Mouse (Mus musculus): ENCODE results near the gene Usp7. TPM values are rescaled to one million over a fixed set of nuclear protein-coding genes. Genes with fewer than 3 reads are reported as not detected.

Gene Usp7
- polyA plus RNA-seq, 1 experiment from 2014 or later: 34.2 TPM

DNA sequence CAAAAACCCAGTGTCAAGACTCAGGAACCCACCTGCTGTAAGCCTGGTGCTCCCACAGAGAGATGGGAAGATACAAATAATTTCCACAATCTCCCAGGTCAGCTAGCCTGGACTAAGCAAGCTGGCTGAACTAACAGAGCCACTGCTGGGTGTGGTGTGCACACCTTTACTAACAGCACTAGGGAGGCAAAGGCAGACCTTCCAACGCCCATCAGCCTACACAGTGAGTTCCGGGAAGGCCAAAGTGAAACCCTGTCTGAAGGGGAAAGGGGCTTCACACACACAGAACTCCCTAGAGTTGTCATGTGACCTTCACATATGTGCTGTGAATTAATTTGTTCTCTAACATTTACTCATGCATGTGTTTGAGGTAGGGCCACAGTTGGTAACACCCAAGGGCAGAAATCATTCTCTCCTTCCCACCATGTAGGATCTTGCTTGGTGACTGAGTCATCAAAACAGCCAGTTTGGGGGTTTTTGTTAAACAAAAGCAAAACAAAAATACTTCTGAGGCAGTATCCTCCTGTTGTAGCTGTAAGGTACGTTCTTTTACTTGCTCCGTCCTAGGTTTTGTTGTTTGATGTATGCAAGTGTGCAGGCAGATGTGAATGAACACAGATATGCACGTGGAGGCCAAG, 63.9 kb downstream of the Usp7 start:
- WGBS: 82% methylated on average over 5 of the region's 5 CpGs
- H3K4me2 ChIP-seq: no peak overlapping the region
- H3K9me3 ChIP-seq: no peaks in the 10 kb centered on the region
- peaks cover 28% of the 10 kb centered on the region for H3K4me1 ChIP-seq
- no peak for ATAC-seq (replicated peaks)
- no peaks in the 10 kb centered on the region for H3K36me3 ChIP-seq (replicated peaks)
- H3K27me3 ChIP-seq (replicated peaks): no peaks in the 10 kb centered on the region
- no peak overlapping the region for H3K9ac ChIP-seq
- H3K27ac ChIP-seq: no peak overlapping the region
- H3K4me3 ChIP-seq: no peak overlapping the region

- peaks cover 25% of the 10 kb centered on the region for H3K4me1 ChIP-seq
- 93% methylated on average over 2 of the region's 2 CpGs for WGBS
- no peaks in the 10 kb centered on the region for H3K27me3 ChIP-seq (replicated peaks)
- H3K9ac ChIP-seq: no peak overlapping the region
- no peaks in the 10 kb centered on the region for H3K36me3 ChIP-seq (replicated peaks)
- no peak overlapping the region for H3K27ac ChIP-seq
- ATAC-seq (replicated peaks): no peak
- H3K9me3 ChIP-seq: no peaks in the 10 kb centered on the region
- no peak overlapping the region for H3K4me3 ChIP-seq
- H3K4me2 ChIP-seq: no peak overlapping the region
Measured at GRCm38 (mm10) chr16:8725807-8726206, 66.3 kb downstream of the Usp7 start.

- WGBS: 84% methylated on average over 3 of the region's 3 CpGs
- no peak overlapping the region for H3K4me3 ChIP-seq
- H3K9me3 ChIP-seq: no peaks in the 10 kb centered on the region
- H3K27me3 ChIP-seq (replicated peaks): no peaks in the 10 kb centered on the region
- no peak overlapping the region for H3K4me2 ChIP-seq
- H3K36me3 ChIP-seq (replicated peaks): no peaks in the 10 kb centered on the region
- ATAC-seq (replicated peaks): no peak
- no peak overlapping the region for H3K9ac ChIP-seq
- H3K4me1 ChIP-seq: peaks cover 23% of the 10 kb centered on the region
- H3K27ac ChIP-seq: no peak overlapping the region
Measured at GRCm38 (mm10) chr16:8724031-8724430, 68.1 kb downstream of the Usp7 start.

DNA sequence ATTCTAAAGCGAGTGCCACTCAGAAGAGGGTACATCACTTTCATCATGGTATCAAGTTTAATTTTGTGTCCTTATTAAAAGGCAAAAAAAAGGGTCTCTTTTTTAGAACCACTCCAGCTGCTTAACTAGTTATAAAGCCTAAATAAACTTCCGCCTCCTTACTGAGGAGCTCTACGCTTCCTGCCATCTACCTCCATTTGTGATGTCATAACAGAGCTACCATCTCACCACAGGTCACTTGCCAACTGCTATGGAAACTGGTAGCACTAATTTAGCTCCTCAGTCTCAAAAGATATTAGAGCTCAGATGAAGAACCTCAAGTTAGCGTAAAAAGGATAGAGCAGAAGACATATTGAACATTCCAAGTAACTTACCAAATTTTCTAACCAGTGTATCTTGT, 71.7 kb downstream of the Usp7 start:
- Histone ChIP-seq H3K9me3 (no peaks in the 10 kb centered on the region), H3K4me2 (no peak overlapping the region)

GRCm38 (mm10) chr16:8717744-8718143, 74.4 kb downstream of the Usp7 start:
- H3K36me3 ChIP-seq (replicated peaks): no peaks in the 10 kb centered on the region; the same call in 1 of the 2 replicates
- peaks cover 10% of the 10 kb centered on the region; the same call in 1 of the 2 replicates for H3K4me1 ChIP-seq
- no peak overlapping the region for H3K4me3 ChIP-seq
- no peak for ATAC-seq (replicated peaks)
- no peaks in the 10 kb centered on the region for H3K9me3 ChIP-seq
- no peaks in the 10 kb centered on the region for H3K27me3 ChIP-seq (replicated peaks)
- no peak overlapping the region for H3K9ac ChIP-seq
- H3K27ac ChIP-seq: no peak overlapping the region
- no peak overlapping the region for H3K4me2 ChIP-seq
- WGBS: 94% methylated on average over 10 of the region's 10 CpGs

More for the DNA sequence above, 71.7 kb downstream of the Usp7 start:
- no peak for ATAC-seq (replicated peaks)
- Histone ChIP-seq H3K27me3 (replicated peaks) (no peaks in the 10 kb centered on the region), H3K27ac (no peak overlapping the region), H3K36me3 (replicated peaks) (no peaks in the 10 kb centered on the region; the same call in 1 of the 2 replicates), H3K4me1 (peaks cover 13% of the 10 kb centered on the region; the same call in 1 of the 2 replicates), H3K9ac (no peak overlapping the region), H3K4me3 (no peak overlapping the region)
- 96% methylated on average over 4 of the region's 4 CpGs for WGBS

DNA sequence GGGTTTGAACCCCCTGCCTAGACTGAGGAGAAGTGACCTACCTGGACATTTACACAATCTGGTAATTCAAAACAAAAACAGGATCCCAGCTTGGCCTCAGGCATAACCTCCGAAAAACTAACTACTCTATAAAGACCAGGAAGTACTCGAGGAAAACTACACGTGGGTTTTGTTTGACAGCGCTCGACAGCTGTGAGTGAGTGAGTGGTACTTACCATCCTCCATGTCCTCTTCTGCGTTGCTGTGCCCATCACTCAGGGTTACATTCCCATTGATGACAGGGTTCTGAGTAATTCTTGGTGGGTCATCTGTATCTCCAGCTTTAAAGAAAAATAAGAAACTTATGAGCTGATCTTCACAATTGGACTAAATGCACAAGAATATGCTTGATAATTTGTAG, 75.8 kb downstream of the Usp7 start:
- no peaks in the 10 kb centered on the region for H3K27me3 ChIP-seq (replicated peaks)
- H3K27ac ChIP-seq: no peak overlapping the region
- H3K36me3 ChIP-seq (replicated peaks): no peaks in the 10 kb centered on the region; the same call in 1 of the 2 replicates
- 80% methylated on average over 6 of the region's 6 CpGs for WGBS
- no peak overlapping the region for H3K4me2 ChIP-seq
- ATAC-seq (replicated peaks): no peak
- H3K9me3 ChIP-seq: no peaks in the 10 kb centered on the region
- no peak overlapping the region for H3K4me3 ChIP-seq
- H3K9ac ChIP-seq: no peak overlapping the region
- peaks cover 10% of the 10 kb centered on the region; the same call in 1 of the 2 replicates for H3K4me1 ChIP-seq

DNA sequence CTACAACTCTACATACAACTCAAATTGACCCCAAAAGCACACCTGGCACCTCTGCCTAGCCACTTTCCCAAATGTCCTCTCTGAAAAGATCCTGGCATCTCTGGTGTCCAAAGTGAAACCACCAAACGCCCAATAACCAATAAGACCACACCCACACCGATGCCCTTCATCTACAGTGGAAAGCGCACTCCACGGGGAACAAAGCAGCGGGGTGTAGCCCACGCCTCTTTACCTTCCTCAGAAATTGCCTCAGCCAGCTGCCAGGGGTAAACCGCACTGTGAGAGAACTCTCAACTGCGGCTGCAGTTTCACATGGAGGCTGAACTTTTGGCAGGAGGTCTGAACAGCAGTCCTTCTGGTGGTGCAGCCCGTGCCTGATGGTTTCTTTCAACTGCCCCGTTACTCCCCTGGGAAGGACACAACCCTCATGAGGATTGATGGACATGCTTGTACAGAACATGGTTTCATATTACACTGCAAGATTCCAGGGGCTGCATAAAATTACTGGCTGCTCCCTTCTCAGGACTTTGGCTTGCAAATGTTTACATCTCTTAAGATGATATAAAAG, 76.5 kb downstream of the Usp7 start:
- Histone ChIP-seq H3K4me2 (no peak overlapping the region), H3K4me3 (no peak overlapping the region), H3K27ac (no peak overlapping the region), H3K27me3 (replicated peaks) (no peaks in the 10 kb centered on the region), H3K4me1 (peaks cover 10% of the 10 kb centered on the region; the same call in 1 of the 2 replicates), H3K36me3 (replicated peaks) (no peaks in the 10 kb centered on the region; the same call in 1 of the 2 replicates), H3K9ac (no peak overlapping the region), H3K9me3 (no peaks in the 10 kb centered on the region)
- no peak for ATAC-seq (replicated peaks)
- WGBS: 83% methylated on average over 10 of the region's 10 CpGs

DNA sequence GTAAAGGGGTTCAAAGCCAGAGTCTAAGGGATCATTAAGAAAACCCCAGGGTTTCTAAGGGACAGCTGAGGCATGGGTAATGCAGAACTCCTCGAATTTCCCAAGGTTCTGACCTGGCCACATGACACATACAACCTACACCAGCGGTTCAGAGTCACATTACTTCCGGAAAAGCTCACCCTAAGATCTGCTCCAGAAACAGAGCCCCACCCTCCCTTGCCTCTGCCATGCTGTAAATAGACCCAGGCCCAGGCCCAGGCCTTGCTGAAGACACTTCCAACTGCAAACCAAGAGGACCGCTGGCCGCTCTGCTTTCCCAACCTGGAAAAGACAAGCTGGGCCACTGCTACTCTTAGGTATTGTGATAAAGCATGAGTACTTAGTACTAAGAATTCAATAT, 77.3 kb downstream of the Usp7 start:
- Histone ChIP-seq H3K4me3 (no peak overlapping the region), H3K36me3 (replicated peaks) (peaks cover 6% of the 10 kb centered on the region; the same call in 1 of the 2 replicates), H3K4me2 (no peak overlapping the region), H3K9me3 (no peaks in the 10 kb centered on the region), H3K4me1 (peaks cover 10% of the 10 kb centered on the region; the same call in 1 of the 2 replicates), H3K27ac (no peak overlapping the region), H3K27me3 (replicated peaks) (no peaks in the 10 kb centered on the region), H3K9ac (no peak overlapping the region)
- WGBS: 84% methylated on average over 5 of the region's 5 CpGs
- no peak for ATAC-seq (replicated peaks)

GRCm38 (mm10) chr16:8711998-8712397, 80.1 kb downstream of the Usp7 start:
- Histone ChIP-seq H3K4me3 (no peak overlapping the region), H3K4me1 (no peaks in the 10 kb centered on the region), H3K27me3 (replicated peaks) (no peaks in the 10 kb centered on the region), H3K27ac (no peak overlapping the region), H3K9me3 (no peaks in the 10 kb centered on the region), H3K4me2 (no peak overlapping the region), H3K36me3 (replicated peaks) (peaks cover 19% of the 10 kb centered on the region), H3K9ac (no peak overlapping the region)
- 68% methylated on average over 9 of the region's 9 CpGs for WGBS
- no peak for ATAC-seq (replicated peaks)

DNA sequence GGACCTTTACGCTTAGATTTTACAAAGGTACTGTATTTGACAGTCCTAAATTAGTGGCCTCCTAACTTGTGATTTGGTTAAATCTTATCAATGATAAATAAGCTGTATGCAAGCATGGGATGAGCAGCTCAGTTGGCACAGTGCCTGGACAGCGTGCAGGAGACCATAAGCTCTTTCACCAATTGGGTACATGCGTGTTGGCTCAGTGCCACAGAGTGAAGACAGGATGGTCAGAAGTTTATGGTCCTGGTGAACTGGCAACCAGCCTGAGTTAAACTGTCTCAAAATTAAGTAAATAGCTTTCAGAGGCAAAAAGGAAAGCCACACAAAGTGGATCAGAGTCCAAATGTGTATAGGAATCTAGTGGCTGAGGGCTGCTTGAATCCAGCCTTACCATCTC, 91.5 kb downstream of the Usp7 start:
- Histone ChIP-seq H3K9ac (no peak overlapping the region), H3K4me2 (no peak overlapping the region), H3K9me3 (no peaks in the 10 kb centered on the region), H3K4me1 (no peaks in the 10 kb centered on the region), H3K4me3 (no peak overlapping the region), H3K27ac (no peak overlapping the region), H3K36me3 (replicated peaks) (peaks cover 79% of the 10 kb centered on the region), H3K27me3 (replicated peaks) (no peaks in the 10 kb centered on the region)
- WGBS: 88% methylated on average over 3 of the region's 3 CpGs
- ATAC-seq (replicated peaks): no peak

DNA sequence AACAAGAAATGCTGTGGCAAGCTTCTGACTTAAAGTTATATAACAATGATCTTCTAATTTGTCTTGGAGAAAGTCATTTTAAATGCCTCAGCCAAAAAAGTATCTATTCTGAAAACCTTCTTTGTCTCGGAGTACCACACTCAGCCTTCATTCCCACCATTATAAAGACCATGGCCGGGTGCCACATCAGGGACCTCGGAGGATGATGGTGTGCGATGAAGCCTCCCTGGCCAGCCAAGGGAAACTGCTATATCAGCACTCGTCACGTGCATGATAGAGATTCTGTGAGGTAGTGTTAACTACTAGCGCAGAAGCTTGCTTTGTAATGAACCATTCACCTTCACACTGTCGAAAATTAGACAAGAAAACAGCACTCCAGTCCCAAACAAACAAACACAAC, 92.6 kb downstream of the Usp7 start:
- Histone ChIP-seq H3K9ac (no peak overlapping the region), H3K27me3 (replicated peaks) (no peaks in the 10 kb centered on the region), H3K4me3 (no peak overlapping the region), H3K27ac (no peak overlapping the region), H3K36me3 (replicated peaks) (peaks cover 77% of the 10 kb centered on the region), H3K9me3 (no peaks in the 10 kb centered on the region), H3K4me1 (no peaks in the 10 kb centered on the region), H3K4me2 (no peak overlapping the region)
- 87% methylated on average over 8 of the region's 8 CpGs for WGBS
- no peak for ATAC-seq (replicated peaks)

DNA sequence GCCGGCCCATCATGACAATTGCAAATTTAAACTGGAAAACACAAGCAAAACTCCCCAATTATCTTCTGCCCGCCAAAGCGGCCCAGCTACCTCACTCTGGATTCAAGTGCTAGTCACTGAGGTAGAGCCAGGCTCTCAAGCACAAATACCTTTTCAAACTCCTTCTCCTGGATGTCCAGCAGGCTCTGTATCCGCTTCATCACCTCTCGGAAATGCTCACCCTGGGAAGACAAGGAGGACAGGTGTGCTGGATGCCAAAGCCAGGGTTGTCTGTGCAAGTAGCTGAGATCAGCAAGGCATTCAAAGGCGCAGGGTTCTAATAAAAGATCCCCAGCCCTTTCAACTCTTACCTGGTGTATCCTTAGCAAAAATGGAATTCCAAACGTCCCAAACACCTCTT, 100.9 kb downstream of the Usp7 start:
- no peaks in the 10 kb centered on the region for H3K4me1 ChIP-seq
- H3K27me3 ChIP-seq (replicated peaks): no peaks in the 10 kb centered on the region
- no peak for ATAC-seq (replicated peaks)
- H3K9ac ChIP-seq: no peak overlapping the region
- H3K36me3 ChIP-seq (replicated peaks): peaks cover 68% of the 10 kb centered on the region
- no peak overlapping the region for H3K4me3 ChIP-seq
- no peak overlapping the region for H3K27ac ChIP-seq
- H3K4me2 ChIP-seq: no peak overlapping the region
- 92% methylated on average over 7 of the region's 7 CpGs for WGBS
- no peaks in the 10 kb centered on the region for H3K9me3 ChIP-seq

All from midbrain, embryonic 15.5 days (tissue).